Mouse (Mus musculus): ENCODE measurements around the gene Btbd3. TPM values are rescaled to one million over a fixed set of nuclear protein-coding genes. Genes with fewer than 3 reads are reported as not detected.

Gene Btbd3
- total RNA-seq (2021): 10 to 100 TPM; 64.2 to 72.0 TPM

DNA sequence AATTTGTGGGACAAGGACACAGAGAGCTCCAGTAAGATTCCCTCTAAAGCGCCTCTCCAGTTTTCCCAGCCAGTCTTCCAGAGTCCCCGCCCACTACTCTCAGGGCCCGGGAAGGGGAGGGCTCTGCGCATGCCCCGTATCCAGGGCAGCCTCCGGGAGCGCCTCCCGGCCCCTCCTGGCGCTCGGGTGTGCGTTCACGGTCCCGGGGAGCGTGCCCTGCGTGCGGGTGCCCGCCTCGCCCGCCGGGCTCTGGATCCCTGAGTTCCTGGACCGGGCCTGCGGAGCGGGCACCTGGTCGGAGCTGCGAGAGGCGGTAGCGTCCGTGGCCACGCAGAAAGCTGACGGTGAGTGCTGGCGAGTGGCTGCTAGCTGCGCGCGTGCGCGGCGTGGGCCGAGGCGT is at the start of gene Btbd3:
Gene Btbd3, plus strand, starts transcription at position 155 of the 400 bp plus-strand sequence.
- intact Hi-C loops (cut with DNase I): no loop called here
- peak; percentile 94 for DNase-seq

DNA sequence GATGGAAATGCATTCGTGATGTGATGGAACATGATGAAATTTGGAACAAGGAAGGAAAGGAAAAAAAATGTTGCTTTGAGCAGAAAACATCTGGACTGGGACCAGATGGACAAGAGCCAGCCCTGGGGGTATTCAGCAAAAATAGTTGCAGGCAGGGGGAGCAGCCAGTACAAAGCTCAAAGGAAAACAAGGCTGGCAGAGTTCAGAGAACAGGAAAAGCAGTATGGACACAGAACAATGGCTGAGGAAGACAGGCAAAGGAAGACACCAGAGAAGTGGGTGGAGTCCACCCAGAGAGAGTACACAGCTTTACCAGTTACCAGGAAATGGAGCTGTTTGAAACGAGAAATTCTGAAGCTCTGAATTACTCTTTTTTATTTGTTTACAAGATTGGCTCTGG is 40.8 kb upstream of the Btbd3 start:
- peak; percentile 65 for DNase-seq
- intact Hi-C loops (cut with DNase I): no loop called here

DNA sequence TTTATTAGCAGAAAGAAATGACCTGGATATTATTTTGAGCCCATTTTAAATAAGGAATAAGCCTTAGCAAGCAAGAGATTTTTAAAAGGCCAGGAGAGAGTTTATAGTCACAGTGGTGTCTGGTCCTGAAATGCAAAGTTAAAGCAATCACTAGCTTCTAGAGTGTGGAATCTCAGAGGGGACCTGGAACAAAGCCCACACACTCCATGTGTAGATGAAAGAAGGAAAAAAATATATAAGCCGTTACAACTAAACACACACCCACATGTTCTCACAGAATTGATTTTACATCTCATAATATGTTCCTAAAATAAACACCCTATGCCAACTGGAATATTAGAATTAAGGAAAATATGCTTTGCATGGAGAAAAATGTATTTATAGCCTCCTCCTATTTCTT is 36.1 kb upstream of the Btbd3 start:
- intact Hi-C loops (cut with DNase I): no loop called here
- DNase-seq: peak; percentile 5

GRCm38 (mm10) chr2:138232247-138232646 is 24.1 kb upstream of the Btbd3 start:
- DNase-seq: no peak
- intact Hi-C loops (cut with DNase I): no loop called here

DNA sequence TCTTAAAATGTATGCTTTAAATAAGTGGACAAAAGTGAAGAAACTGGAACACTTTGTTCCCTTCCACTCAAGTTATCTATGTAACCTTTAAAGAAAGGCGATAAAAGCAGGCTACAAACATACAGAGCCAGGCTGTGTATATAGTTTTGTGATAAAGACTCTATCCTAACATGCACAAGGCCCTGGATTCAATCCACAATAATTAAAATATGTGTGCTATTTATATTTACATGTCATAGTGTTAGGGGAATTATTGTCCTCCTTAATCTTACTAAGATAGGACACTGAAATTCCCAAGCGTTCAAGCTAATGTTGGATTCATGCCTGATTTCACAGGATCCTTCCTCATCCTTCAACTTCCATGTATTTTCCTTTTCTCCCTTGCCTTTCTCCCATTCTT is 20.2 kb upstream of the Btbd3 start:
- intact Hi-C loops (cut with DNase I): no loop called here
- no peak for DNase-seq

DNA sequence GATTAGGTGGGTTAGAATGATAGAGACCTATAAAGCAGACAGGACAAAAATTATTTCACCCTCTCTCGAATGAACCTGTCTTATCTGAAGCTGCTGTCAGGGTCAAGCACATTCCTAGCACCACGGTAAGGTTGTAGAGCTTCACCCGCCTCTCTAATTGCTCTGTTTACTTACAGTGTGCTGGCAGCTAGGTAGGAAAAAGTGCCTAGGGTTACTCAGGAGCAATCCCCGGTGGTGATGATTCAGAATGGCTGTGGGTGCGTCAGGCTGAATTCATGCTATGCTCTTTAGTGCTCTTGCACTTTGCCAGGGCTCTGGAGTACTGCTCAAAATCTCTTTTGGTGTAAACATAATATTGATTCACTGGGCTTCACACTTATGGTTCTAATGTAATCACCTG is 13.9 kb upstream of the Btbd3 start:
- intact Hi-C loops (cut with DNase I): no loop called here
- DNase-seq: no peak

DNA sequence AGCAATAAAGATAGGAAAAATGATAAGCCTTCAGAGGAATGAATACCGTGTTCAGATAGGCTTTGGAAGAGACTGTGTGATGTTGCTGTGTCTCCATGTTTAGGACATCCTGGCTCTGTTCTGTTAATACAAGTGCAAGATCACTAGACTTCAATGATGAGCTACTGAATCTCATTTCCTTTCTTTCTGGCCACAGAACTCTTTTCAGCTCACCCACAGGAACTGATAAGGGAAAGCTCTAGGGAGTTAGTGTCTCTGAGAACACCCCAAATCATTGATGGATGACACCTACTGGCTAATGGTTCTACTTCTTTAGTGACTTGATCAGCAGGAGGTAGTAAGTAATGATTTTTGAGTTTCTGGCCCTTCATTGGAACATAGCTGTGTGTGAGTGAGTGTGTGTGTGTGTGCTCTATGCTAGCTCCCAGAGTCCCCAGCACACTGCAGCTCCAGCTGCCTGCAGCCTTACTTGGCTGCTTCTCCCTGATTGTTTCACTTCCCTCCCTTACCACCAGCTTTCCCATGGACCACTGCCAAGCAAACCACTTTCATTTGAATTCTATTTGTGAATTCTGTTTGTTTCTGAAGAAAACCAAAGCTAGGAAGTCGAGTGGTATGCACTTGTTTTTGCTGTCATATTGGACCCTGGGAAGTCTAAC is 10.6 kb upstream of the Btbd3 start:
- intact Hi-C loops (cut with DNase I): no loop called here
- DNase-seq: peak; percentile 50

DNA sequence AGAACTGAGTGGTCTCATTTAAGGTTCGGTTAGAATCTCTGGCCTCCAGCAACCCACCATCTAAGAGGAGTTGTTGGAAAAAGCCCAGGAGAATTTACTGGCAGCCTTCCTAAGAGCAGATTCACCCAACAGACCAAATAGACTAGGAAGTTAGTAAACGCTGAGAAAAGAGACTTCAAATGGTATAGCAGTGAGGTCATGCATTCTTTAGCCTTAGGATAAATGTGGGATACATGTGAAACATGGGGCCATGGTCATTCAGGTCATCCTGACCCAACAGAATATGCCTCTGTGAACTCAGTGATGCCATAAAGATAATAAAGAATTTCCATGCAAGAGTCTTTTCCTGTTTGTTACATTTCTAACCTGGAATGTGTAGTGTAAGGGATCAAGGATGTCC is 8.4 kb upstream of the Btbd3 start:
- intact Hi-C loops (cut with DNase I): no loop called here

GRCm38 (mm10) chr2:138256851-138257471 is 596 bp downstream of the Btbd3 start:
- DNase-seq: no peak
- intact Hi-C loops (cut with DNase I): no loop called here

More for the DNA sequence above, 8.4 kb upstream of the Btbd3 start:
- no peak for DNase-seq

- intact Hi-C loops (cut with DNase I): no loop called here
- peak; percentile 76 for DNase-seq
These were observed 1.4 kb downstream of the Btbd3 start for GRCm38 (mm10) chr2:138257692-138258315.

DNA sequence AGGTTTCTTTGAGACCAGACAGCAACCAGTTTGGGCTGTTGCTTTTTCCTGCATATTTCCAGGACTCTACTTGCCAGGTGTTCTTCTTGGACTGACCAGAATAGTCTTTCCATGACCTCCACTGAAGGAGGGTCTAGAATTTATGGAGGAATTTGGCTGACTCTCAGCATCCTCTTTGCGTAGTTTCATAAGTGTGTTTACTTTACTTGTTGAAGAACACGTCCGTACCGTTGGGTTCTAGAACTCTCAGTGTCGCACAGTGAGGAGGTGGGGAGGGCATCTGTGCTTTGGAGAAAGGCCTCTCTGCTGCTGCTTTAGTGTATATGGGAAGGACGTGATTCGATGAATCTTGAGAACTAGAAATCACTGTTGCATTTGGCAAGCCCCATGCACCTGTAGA is 4.8 kb downstream of the Btbd3 start:
- DNase-seq: no peak
- intact Hi-C loops (cut with DNase I): no loop called here

DNA sequence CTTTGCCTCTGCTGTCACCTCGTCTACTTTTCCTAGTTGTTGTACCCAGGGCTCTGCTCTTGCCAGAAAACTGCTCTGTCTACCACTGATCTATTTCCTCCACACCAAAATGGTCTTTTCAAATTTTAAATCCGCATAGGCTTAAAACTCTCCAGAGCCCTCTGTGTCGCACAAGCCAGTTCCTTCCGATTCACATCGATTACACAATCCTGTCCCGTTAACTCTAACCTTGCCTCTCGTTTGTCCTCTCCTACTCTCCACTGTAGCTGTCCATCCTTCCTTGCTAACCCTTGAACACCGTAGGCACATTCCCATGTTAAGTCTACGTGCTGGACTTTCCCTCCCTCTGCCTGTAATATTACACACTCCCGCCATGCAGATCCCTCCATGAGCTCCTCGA is 6.5 kb downstream of the Btbd3 start:
- DNase-seq: no peak
- intact Hi-C loops (cut with DNase I): no loop called here

- intact Hi-C loops (cut with DNase I): no loop called here
- peak; percentile 53 for DNase-seq
These were observed 9.1 kb downstream of the Btbd3 start for GRCm38 (mm10) chr2:138265356-138266005.

- DNase-seq: no peak
- intact Hi-C loops (cut with DNase I): no loop called here
These were observed 10.3 kb downstream of the Btbd3 start for GRCm38 (mm10) chr2:138266679-138267078.

DNA sequence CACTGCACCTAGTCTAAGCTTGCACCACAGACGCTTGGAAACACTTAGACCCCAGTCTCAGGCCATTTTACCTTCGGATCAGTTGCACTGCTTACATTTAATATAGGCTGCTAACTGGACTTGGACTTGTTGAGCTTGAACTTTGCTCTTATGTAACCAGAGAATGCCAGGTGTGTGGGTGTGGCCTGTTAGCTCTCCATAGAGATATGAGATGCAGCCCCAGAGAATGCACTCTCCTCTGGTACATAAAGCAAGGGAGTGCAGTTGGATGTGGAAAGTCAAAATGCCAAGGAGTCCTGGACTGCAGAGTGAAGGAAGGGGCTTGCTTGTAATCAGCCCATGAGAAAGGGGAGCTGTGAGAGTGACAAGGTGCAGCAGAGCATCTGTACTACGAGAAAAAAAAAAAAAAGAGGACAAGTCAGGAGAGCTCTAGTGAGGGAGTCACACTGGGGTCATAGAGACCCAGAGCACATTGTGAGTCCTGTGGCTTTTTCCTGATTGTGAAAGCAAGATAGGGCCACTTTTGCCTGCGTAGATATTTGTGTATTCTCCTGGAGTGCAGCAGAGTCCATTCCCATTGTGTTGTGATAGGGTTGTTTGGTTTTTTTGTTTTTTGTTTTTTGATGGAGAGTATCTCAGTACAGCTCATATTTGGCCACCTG is 11.6 kb downstream of the Btbd3 start:
- intact Hi-C loops (cut with DNase I): no loop called here
- no peak for DNase-seq

DNA sequence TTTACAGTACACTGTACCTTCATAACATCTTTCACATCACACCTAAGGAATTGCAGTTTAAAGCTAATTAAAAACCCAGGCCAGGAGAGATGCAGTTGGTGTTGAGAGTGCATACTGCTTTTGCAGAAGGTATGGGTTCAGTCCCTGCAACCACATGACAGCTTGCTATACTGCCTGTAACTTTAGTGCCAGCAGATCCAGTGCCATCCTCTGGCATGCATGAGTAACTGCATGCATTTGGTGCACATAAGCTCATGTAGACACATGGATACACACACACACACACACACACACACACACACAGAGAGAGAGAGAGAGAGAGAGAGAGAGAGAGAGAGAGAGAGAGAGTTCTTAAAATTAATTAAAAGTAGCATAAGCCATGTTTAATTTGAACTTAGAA is 13.0 kb downstream of the Btbd3 start:
- no peak for DNase-seq

DNA sequence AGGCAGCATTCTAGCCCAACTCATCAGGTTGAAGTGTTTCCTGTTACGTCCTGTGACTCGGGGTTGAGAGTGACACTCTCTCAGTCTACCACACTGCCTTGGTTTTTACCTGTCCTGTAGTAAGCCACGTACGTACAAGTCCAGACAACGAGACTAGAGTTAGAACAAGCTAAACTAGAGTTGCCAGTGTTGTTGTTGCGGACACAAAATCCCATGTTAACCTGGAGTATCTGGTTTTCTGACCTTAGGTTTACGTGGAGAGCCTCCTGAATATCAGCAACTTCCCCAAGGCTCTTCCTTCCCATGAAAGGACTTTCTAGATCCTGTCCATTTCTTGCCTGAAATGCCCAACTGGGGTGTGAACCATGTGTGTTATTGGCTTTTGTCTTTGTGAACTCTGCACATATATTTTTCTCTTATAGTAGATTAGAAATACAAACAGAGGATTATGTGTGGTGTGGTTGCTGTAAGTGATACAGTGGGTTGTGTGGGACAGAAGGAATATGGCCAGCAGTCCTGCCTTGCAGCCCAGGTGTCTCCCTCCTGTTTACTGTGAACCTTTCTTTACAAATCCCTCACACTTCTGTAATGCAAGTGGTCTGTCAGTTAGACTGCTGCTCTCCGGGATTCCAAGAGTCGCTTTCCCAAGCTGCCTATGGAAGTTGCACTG is 17.2 kb downstream of the Btbd3 start:
- intact Hi-C loops (cut with DNase I): no loop called here
- no peak for DNase-seq

More for the DNA sequence above, 13.0 kb downstream of the Btbd3 start:
- intact Hi-C loops (cut with DNase I): no loop called here

DNA sequence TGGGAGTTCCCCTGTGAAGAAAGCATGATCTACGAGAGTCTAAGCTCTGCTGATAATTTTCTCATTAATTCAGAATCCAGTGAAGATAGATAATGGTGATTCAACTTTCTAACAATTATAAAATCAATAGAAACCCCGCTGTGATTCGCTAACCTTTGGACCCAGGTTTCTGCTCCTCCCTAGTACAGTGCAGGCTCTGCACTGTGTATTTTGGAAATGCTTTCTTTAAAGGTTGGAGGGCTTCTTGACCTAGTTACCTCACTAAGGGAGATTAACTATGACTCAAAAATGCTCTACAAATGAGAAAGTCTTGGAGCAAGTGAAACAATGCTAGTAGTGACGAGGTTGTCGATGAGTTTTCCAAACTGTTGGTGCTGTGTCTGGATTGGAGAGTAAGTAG is 17.7 kb downstream of the Btbd3 start:
- no peak for DNase-seq
- intact Hi-C loops (cut with DNase I): no loop called here

- intact Hi-C loops (cut with DNase I): no loop called here
- DNase-seq: peak; percentile 70
These were observed 21.7 kb downstream of the Btbd3 start for GRCm38 (mm10) chr2:138277842-138278691.

Measured in left cerebral cortex, postnatal 4 days (tissue).